Mouse (Mus musculus): ENCODE results near the gene Cox5b. TPM values are rescaled to one million over a fixed set of nuclear protein-coding genes. Genes with fewer than 3 reads are reported as not detected.

Gene Cox5b
- total and polyA plus RNA-seq, 2 experiments from 2014 or later: 346 to 1,021 TPM

GRCm38 (mm10) chr1:36683810-36684467 lies 7.3 kb upstream of the Cox5b start:
- no peaks in the 10 kb centered on the region for H3K4me1 ChIP-seq (ENCODE audit: insufficient read depth, low read length)
- no peaks in the 10 kb centered on the region for H3K36me3 ChIP-seq (ENCODE audit: insufficient read depth, low read length)
- H3K9ac ChIP-seq (replicated peaks; ENCODE audit: low read length): no peak overlapping the region
- no peak overlapping the region for H3K4me2 ChIP-seq (ENCODE audit: low read depth, low read length)
- no peaks in the 10 kb centered on the region for H3K27me3 ChIP-seq (ENCODE audit: insufficient read depth, low read length)
- H3K9me3 ChIP-seq (ENCODE audit: low read length): no peaks in the 10 kb centered on the region
- H3K27ac ChIP-seq: no peak overlapping the region
- ATAC-seq (peak; percentile 79), DNase-seq (ENCODE audit: low spot score) (peak; percentile 95)
- H3K4me3 ChIP-seq (ENCODE audit: low read length): no peak overlapping the region
- TF ChIP-seq CTCF (IDR thresholded peaks at IDR 0.05; ENCODE audit: low read depth): peak; percentile 89
- WGBS: 12% methylated on average over 13 of the region's 13 CpGs

GRCm38 (mm10) chr1:36690671-36691235 lies 496 bp upstream of the Cox5b start:
- DNase-seq (ENCODE audit: low spot score): no peak
- H3K36me3 ChIP-seq (ENCODE audit: insufficient read depth, low read length): peaks cover 12% of the 10 kb centered on the region; the same call in 1 of the 2 replicates
- TF ChIP-seq CTCF (IDR thresholded peaks at IDR 0.05; ENCODE audit: low read depth): no peak
- H3K9me3 ChIP-seq (ENCODE audit: low read length): no peaks in the 10 kb centered on the region
- H3K27me3 ChIP-seq (ENCODE audit: insufficient read depth, low read length): no peaks in the 10 kb centered on the region
- peak overlapping the region; percentile 66; the same call in 1 of the 2 replicates for H3K27ac ChIP-seq
- peak; percentile 15; the same call in 1 of the 2 replicates for ATAC-seq
- H3K9ac ChIP-seq (replicated peaks; ENCODE audit: low read length): peak overlapping the region; percentile 78; the same call in 1 of the 2 replicates
- peak overlapping the region; percentile 57 for H3K4me3 ChIP-seq (ENCODE audit: low read length)
- WGBS: 57% methylated on average over 11 of the region's 11 CpGs
- peaks cover 6% of the 10 kb centered on the region for H3K4me1 ChIP-seq (ENCODE audit: insufficient read depth, low read length)
- H3K4me2 ChIP-seq (ENCODE audit: low read depth, low read length): peak overlapping the region; percentile 72

DNA sequence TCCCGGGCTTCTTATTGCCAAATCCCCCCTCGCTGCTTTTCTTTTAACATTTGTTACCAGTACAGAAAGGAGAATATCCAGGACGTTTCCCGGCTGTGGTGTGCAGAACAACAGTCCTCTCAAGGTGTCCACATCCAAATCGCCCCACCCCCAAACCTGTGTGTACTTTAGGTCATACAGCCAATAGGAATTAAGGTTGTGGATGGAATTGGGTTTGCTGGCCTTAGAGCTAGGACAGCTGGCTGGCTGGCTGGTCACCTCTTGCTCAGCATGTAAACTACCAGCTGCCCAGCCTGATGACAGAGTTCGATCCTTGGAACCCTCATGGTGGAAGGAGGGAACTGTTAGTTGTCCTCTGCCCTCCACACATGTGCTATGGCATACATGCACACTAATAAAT lies 3.6 kb downstream of the Cox5b start:
- H3K27me3 ChIP-seq (ENCODE audit: insufficient read depth, low read length): no peaks in the 10 kb centered on the region
- TF ChIP-seq CTCF (IDR thresholded peaks at IDR 0.05; ENCODE audit: low read depth): no peak
- H3K4me3 ChIP-seq (ENCODE audit: low read length): no peak overlapping the region
- peaks cover 20% of the 10 kb centered on the region for H3K36me3 ChIP-seq (ENCODE audit: insufficient read depth, low read length)
- H3K9ac ChIP-seq (replicated peaks; ENCODE audit: low read length): no peak overlapping the region
- WGBS: 90% methylated on average over 6 of the region's 6 CpGs
- H3K27ac ChIP-seq: no peak overlapping the region
- no peaks in the 10 kb centered on the region for H3K9me3 ChIP-seq (ENCODE audit: low read length)
- peaks cover 6% of the 10 kb centered on the region for H3K4me1 ChIP-seq (ENCODE audit: insufficient read depth, low read length)
- ATAC-seq (no peak), DNase-seq (ENCODE audit: low spot score) (no peak)
- H3K4me2 ChIP-seq (ENCODE audit: low read depth, low read length): no peak overlapping the region

DNA sequence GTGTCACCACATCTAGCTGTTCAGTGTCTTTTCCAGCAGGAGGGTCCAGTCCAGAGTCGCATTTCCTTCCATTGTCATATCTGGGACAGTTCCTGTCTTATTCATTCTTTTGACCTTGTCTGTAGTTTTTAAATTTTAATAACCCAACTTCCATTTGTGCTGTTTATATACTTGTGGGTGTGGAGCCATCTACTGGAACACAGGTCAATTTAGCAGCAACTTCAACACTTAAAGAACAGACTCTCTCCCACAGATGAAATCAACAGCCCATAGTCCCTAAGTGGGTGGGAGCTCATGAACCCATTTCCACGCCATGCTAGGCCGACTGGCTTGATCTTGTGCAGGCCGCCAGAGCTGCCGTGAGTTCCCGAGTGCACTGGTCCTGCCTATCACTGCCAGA lies 5.2 kb downstream of the Cox5b start:
- TF ChIP-seq CTCF (IDR thresholded peaks at IDR 0.05; ENCODE audit: low read depth): peak; percentile 39
- Histone ChIP-seq H3K36me3 (ENCODE audit: insufficient read depth, low read length) (peaks cover 34% of the 10 kb centered on the region), H3K27ac (no peak overlapping the region), H3K27me3 (ENCODE audit: insufficient read depth, low read length) (no peaks in the 10 kb centered on the region), H3K4me3 (ENCODE audit: low read length) (no peak overlapping the region), H3K4me1 (ENCODE audit: insufficient read depth, low read length) (peaks cover 6% of the 10 kb centered on the region), H3K9me3 (ENCODE audit: low read length) (no peaks in the 10 kb centered on the region), H3K9ac (replicated peaks; ENCODE audit: low read length) (no peak overlapping the region), H3K4me2 (ENCODE audit: low read depth, low read length) (no peak overlapping the region)
- WGBS: 68% methylated on average over 6 of the region's 6 CpGs
- no peak for ATAC-seq
- no peak for DNase-seq (ENCODE audit: low spot score)

DNA sequence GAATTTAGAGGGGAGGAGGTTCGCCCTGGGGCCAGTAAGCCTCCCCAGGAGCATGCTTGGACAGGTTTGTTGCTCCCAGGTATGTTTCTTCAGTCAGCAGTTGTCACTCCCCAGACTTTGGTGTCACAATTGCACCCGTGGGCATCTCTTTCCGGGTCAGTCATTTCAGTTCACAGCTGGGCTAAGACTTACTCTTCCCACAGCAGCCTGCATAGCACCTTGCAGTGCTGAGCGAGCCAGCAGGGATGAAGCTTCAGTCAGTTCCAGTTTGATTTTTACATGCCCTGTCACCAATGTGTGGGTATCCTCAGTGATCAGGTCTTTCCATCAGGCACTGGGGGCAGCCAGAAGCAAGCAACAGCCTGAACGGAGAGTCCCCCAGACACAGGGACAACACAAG lies 5.8 kb downstream of the Cox5b start:
- DNase-seq (ENCODE audit: low spot score) (no peak), ATAC-seq (no peak)
- no peak overlapping the region; the same call in 1 of the 2 replicates for H3K9ac ChIP-seq (replicated peaks; ENCODE audit: low read length)
- peaks cover 4% of the 10 kb centered on the region for H3K4me1 ChIP-seq (ENCODE audit: insufficient read depth, low read length)
- no peaks in the 10 kb centered on the region for H3K9me3 ChIP-seq (ENCODE audit: low read length)
- H3K27me3 ChIP-seq (ENCODE audit: insufficient read depth, low read length): no peaks in the 10 kb centered on the region
- 77% methylated on average over 5 of the region's 5 CpGs for WGBS
- no peak overlapping the region for H3K4me2 ChIP-seq (ENCODE audit: low read depth, low read length)
- TF ChIP-seq CTCF (IDR thresholded peaks at IDR 0.05; ENCODE audit: low read depth): no peak
- no peak overlapping the region for H3K4me3 ChIP-seq (ENCODE audit: low read length)
- no peak overlapping the region for H3K27ac ChIP-seq
- H3K36me3 ChIP-seq (ENCODE audit: insufficient read depth, low read length): peaks cover 40% of the 10 kb centered on the region

GRCm38 (mm10) chr1:36707166-36707565 lies 15.9 kb downstream of the Cox5b start:
- no peak overlapping the region for H3K4me3 ChIP-seq (ENCODE audit: low read length)
- DNase-seq (ENCODE audit: low spot score) (no peak), ATAC-seq (no peak)
- no peaks in the 10 kb centered on the region for H3K9me3 ChIP-seq (ENCODE audit: low read length)
- peaks cover 39% of the 10 kb centered on the region for H3K36me3 ChIP-seq (ENCODE audit: insufficient read depth, low read length)
- no peaks in the 10 kb centered on the region for H3K27me3 ChIP-seq (ENCODE audit: insufficient read depth, low read length)
- peaks cover 11% of the 10 kb centered on the region for H3K4me1 ChIP-seq (ENCODE audit: insufficient read depth, low read length)
- TF ChIP-seq CTCF (IDR thresholded peaks at IDR 0.05; ENCODE audit: low read depth): no peak
- 62% methylated on average over 2 of the region's 2 CpGs for whole genome bisulfite sequencing
- no peak overlapping the region for H3K9ac ChIP-seq (replicated peaks; ENCODE audit: low read length)
- H3K4me2 ChIP-seq (ENCODE audit: low read depth, low read length): no peak overlapping the region
- H3K27ac ChIP-seq: no peak overlapping the region

- Histone ChIP-seq H3K4me1 (ENCODE audit: insufficient read depth, low read length) (peaks cover 11% of the 10 kb centered on the region), H3K36me3 (ENCODE audit: insufficient read depth, low read length) (peaks cover 35% of the 10 kb centered on the region), H3K9ac (replicated peaks; ENCODE audit: low read length) (no peak overlapping the region), H3K27ac (no peak overlapping the region), H3K4me3 (ENCODE audit: low read length) (no peak overlapping the region), H3K4me2 (ENCODE audit: low read depth, low read length) (0 out of 2 replicates have a peak overlapping the region, but pooled peaks have one; percentile 77), H3K27me3 (ENCODE audit: insufficient read depth, low read length) (no peaks in the 10 kb centered on the region), H3K9me3 (ENCODE audit: low read length) (no peaks in the 10 kb centered on the region)
- ATAC-seq (no peak), DNase-seq (ENCODE audit: low spot score) (no peak)
- WGBS: 76% methylated on average over 3 of the region's 3 CpGs
- no peak for TF ChIP-seq CTCF (IDR thresholded peaks at IDR 0.05; ENCODE audit: low read depth)
Observed at GRCm38 (mm10) chr1:36707797-36708196, 16.5 kb downstream of the Cox5b start.
